Mouse (Mus musculus): ENCODE data around the gene Gm11985. TPM values are rescaled to one million over a fixed set of nuclear protein-coding genes. Genes with fewer than 3 reads are reported as not detected.

Gene Gm11985
- total RNA-seq, 2 experiments from 2014 or later, result not detected

DNA sequence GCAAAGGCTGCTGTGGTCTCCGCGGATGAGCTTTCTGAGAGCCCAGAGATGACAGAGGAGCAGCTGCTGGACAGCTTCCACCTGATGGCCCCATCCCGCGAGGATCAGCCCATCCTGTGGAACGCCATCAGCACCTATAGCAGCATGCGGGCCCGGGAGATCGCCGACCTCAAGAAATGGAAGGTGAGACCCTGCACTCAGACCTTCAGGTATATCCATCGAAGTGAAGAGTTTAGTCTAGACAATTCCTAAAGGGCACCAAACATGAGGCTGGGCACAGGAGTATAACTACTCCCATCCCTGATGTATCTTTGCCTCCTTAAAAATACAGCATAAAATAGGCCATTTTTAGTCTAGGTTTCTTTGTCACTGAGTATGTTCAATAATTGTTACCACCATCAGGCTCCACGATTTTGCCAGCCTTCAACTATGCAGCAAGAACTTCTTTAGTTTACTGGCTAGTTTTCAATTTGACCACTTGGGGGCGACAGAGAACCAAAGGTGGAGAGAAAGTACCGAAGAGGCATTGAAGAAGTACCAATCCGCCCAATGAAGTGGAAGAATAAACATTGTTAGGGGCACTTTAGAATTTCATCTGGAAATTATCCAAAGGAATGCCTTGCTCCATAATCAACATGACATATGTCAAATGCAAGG lies 11.5 kb upstream of the Gm11985 start:
- DNase-seq, result peak in 1 of 2 experiments; percentile 54

GRCm38 (mm10) chr11:7198481-7199256 lies 10.3 kb upstream of the Gm11985 start:
- no peak for DNase-seq

DNA sequence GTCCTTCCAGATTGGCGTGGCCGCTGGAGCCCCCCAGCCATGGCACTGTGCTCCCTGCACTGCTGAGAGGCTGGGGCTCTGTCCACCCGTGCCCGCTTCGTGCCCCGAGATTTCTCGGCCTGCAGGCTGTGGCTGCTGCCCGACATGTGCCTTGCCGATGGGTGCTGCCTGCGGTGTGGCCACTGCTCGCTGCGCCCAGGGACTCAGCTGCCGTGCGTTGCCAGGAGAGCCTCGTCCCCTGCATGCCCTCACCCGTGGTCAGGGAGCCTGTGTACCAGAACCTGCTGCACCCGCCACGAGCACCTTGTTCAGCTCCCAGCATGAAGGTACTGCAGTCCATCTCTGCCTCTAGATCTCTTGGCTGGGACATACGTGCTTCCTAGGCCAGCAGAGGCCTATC lies 9.6 kb upstream of the Gm11985 start:
- DNase-seq, result no peak

- no peak for DNase-seq
Measured at GRCm38 (mm10) chr11:7197491-7197941, 9.1 kb upstream of the Gm11985 start, which contains the start of gene Igfbp1. Gene Igfbp1 (plus strand): TSS chr11:7197782.

DNA sequence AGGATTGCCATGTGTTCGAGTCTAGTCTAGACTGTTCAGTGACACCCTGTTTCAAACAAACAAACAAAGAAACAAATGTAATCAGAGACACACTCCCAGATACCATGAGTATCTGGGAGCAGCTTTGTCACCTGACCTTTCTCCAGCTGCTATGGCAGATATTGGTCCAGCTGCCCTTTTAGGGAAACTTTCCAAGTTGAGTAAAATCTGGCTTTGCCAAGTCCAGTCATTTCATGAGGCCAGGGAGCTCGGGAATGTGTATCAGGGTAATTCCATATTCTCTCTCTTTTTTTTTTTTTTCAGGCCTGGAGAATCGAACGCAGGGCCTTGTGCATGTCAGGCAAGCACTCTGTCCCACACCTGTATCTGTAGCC lies 6.9 kb upstream of the Gm11985 start:
- no peak for DNase-seq

DNA sequence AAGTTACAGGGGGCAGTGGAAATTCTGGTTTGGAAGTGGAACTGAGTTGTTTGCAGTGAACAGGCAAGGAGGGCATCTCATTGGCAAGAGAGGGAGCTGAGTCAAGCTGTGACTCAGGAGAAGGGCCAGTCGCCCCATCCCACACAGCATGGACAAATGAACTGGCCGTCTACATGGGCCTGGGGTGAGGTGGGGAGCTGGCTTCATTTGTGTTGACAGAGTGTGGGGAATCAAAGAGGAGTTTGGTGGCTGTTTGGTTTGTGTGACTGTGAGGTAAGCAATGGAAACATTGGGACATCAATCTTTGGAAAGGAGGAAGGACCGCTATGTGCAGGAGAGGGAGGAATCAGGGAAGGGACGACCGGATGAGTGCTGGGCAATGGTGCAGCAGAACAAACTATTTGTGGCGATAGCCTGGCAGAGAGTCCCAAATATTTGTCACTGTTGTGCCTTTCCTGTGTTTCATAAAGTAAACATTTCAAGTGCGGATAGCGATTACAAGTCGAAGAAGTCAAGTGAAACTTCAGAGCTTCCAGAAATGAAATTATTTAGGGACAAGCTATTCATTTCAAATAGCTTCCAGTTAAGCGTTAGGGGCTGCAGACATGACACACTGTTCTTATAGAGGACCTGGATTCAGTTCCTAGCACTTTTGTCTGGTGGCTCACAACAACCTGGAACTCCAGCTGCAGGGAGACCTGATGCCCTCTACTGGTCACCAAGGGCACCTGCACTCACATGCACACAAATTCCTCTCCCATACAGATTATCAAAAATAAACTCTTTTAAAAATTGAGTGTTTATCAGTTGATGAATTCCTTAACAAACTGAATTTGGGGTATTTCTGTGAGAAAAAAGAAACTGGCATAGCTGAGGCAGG lies 6.3 kb upstream of the Gm11985 start:
- DNase-seq, result no peak

- no peak for DNase-seq
Measured at GRCm38 (mm10) chr11:7193134-7193533, 4.8 kb upstream of the Gm11985 start.

GRCm38 (mm10) chr11:7192710-7193109 lies 4.3 kb upstream of the Gm11985 start:
- no peak for DNase-seq

- DNase-seq, result no peak
Measured at GRCm38 (mm10) chr11:7187472-7187871, 897 bp downstream of the Gm11985 start.

DNA sequence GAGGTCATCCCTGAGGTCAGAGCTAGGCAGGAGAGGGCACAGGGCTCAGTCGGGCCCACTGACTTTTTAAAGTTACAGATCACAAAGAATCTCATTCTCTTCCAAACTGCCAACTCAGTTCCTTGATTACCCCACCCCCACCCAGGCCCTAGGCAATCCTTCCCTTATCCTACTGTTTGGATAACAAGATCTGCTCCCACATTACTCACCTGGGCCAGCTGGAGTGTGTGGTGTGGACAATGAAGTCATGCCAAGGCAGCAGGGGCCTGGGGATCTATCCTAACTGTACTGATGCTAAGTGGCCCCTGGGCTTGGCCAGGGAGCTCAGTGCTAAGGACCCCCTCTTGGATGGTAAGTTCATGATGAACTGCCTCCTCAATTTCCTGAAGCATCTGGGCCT lies 3.9 kb downstream of the Gm11985 start:
- DNase-seq, result no peak

- DNase-seq, result no peak
Measured at GRCm38 (mm10) chr11:7182409-7183042, 5.8 kb downstream of the Gm11985 start.

DNA sequence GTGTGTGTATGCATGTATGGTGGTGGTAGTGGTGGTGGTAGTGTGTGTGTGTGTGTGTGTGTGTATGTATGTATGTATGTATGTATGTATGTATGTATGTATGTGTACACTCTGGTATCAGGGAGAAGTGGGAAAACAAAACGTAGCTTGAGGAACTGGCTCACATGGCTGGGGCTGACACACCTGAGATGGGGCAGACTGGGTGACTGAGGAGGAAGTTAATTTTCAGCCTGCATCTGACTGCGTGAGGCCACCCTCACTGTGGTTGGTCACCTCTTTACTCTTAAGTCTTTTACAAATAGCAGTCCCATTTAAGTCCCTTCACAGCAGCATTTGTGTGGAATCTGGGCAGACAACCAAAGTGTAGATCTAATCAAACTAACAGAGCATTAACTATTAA lies 9.1 kb downstream of the Gm11985 start:
- no peak for DNase-seq

DNA sequence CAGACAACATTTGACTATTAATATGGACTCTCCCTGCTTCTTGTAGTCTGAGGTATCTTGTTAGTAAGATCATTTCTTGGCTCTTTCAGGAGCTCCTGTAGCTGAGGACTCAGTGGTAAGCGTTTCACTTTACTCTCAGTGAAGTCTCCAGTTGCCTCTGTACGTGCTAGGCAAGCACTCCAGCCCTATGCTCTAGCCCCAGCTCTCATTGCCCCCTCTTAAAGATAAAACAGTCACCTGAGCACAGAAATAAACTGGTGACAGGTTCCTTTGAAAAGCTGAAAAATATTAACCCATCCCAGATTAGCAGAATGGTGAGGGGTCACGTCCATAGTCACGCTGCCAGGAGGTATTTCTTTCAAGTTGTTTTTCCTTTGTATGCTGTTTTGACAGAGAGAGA lies 9.6 kb downstream of the Gm11985 start:
- DNase-seq, result no peak

GRCm38 (mm10) chr11:7173664-7174063 lies 14.7 kb downstream of the Gm11985 start:
- no peak for DNase-seq

- no peak for DNase-seq
Measured at GRCm38 (mm10) chr11:7169645-7170044, 18.7 kb downstream of the Gm11985 start.

DNA sequence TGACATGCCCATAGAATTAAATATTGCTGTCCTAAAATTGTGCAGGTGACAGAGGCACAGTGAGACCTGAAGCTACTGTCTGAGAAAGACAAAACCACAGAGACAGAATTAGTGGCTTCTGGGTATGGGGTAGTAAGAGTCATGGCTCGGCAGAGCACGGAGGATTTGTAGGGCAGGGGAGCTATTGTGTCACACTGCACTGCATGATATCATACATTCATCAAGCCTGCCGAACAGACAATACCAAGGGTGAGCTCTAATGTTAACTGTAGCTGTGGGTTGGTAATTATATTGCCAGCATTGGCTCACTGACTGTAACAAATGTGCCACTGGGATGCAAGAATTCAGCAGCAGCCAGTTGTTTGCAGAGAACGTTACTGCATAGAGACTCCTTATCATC lies 24.0 kb downstream of the Gm11985 start:
- DNase-seq, result no peak

DNA sequence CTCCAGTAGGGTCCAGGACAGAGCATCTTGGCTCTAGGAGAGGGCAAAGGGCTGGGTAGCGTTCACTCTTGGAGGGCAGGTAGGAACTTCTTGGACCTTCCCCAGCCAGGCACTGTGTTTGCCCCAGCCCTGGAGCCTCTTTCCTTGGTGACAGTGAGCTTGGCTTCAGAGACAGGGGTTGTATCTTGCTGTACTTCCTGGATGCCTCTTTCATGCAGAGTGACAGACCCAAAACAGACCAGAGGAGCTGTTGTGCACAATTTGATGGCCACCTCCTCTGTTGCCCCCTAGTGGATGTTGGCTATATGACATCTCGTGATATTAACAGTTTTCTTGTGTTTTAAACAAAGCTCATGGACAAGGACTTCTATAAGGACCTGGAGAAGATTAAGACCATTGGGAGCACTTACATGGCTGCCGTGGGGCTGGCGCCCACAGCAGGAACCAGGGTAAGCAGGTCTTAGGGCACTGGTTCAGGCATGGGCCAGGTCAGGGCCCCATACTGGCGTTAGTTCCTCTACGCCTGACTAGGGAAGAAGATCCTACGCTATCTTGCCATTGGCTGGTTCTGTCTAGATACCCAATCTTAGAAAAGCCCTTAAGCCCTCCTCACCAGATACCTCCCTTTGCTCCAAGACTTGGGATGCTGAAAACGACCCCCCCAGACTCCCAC lies 26.7 kb downstream of the Gm11985 start:
- no peak for DNase-seq

DNA sequence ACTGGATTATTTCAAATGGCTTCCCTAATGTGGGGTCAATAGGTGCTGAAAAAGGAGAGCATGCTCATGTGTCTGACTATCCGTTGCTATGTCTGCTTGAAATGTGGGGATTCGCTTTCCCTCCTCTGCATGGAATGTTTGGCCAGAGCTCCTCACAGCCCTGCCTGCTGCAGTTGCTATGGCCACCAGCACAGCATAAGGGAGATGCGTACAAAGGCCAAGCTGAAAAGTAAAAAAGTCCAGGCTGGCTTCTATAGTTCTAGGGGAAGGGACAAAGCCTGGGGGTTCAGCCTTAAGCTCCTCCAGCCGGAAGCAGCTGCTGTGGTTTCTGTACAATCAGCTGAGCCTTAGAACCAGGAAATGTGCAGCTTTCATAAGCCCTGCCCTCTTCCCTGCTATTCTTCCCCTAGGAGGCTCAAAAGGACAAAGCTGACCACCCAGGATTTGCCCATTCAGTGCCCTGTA lies 27.7 kb downstream of the Gm11985 start:
- DNase-seq, result no peak

GRCm38 (mm10) chr11:7160146-7160545 lies 28.2 kb downstream of the Gm11985 start:
- no peak for DNase-seq

- DNase-seq, result no peak
Measured at GRCm38 (mm10) chr11:7158196-7158595, 30.2 kb downstream of the Gm11985 start.

DNA sequence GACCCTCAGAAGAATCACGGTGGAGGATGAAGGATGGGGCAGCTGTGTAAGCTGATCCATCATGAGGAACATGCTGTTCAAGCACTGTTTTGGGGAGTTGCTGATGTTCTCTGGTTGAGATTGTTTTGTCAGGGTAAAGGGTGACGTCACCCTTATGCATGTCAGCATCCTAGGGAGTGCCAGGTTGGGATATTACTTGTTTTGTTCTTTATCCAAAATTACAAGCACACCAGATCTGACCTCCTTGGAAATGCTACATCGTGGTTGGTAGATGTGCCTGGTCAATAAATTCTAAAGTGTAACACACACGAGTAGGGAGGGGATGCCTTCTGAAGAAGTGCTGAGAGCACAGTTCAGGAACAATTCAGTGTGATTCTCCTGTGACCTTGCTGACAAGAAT lies 31.9 kb downstream of the Gm11985 start:
- no peak for DNase-seq

- DNase-seq, result no peak
Measured at GRCm38 (mm10) chr11:7153081-7153480, 35.3 kb downstream of the Gm11985 start.
